Mouse (Mus musculus) kidney, adult 2 months (tissue): Measurements from ENCODE around the gene Srpk2.

Source experiments
- CTCF ChIP-seq: fragments of 200-500 bp; conservative IDR thresholded peaks from 2 replicates; pipeline ENCODE4 v1.5.1; 2011; ENCODE audit warnings: low read depth, mild to moderate bottlenecking, control low read depth, low read length, moderate library complexity, mixed read lengths; ENCODE audit not compliant: insufficient read depth, insufficient read length
- POLR2A ChIP-seq: fragments of 200-500 bp; IDR thresholded peaks from one replicate; pipeline ENCODE4 v1.6.1; 2011; ENCODE audit warnings: low read depth, low read length, control low read depth

DNA sequence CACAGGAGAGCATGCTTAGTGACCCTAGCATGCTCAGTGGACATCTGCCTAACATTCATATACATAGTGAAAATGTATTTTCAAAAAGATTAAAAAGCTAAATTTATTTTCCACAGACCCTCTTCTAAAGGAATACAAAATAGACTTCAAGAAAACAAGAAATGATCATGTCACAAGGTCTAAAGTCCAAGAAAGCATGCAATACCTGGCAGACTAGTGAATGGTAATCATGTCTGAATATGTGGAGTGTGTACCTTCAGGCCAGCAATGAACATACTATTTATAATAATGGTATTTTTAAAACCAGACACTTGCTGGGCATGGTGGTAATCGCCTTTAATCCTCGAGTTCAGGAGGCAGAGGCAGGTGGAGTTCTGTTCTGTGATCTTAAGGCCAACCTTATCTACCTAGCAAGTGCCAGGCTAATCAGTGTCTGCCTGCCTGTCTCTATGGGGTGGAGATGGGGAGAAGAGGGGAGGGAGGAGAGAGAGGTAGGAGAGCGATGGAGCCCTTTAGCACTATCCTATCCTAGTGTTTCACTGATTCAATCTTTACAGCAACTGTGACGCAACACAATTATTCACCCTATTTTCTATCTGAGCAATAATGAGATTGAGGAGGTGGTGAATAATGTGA, 106.0 kb downstream of the Srpk2 start:
- TF ChIP-seq POLR2A (no peak), CTCF (no peak)
